9 mouse cellular contexts compared by ENCODE assay signal in genomic region chr13:112114741-112115201, GRCm38 (mm10).
A peak's percentile ranks its signal among the peaks of the same experiment; 100 is the strongest.
DNase-seq lines count a peak whose midpoint lies in the region; ATAC-seq and TF ChIP-seq lines count a peak whose summit lies in the region.
"Had no signal": no experiment of that assay in that cellular context is flagged by ENCODE, and none has a peak within 500 bp of the region (broad histone marks: within the 10 kb centered on the region; RNA-seq: fewer than 3 reads in every experiment).

No protein-coding gene starts in this region.

- peaks cover 7% of the 10 kb centered on the region; the same call in 1 of the 2 replicates for H3K4me1 ChIP-seq in hindbrain, postnatal 0 days (ENCODE audit: insufficient read depth, low read length)
- no peaks in the 10 kb centered on the region for H3K4me1 ChIP-seq in hindbrain, embryonic 11.5 days (replicated peaks; ENCODE audit: control insufficient read depth, insufficient read depth, low read length)
- peaks cover 4% of the 10 kb centered on the region; the same call in 1 of the 2 replicates for H3K4me1 ChIP-seq in hindbrain, embryonic 13.5 days (replicated peaks)

- no peak for DNase-seq in hindbrain, postnatal 0 days (ENCODE audit: low spot score)
- DNase-seq in hindbrain, embryonic 11.5 days (ENCODE audit: low spot score) = no peak
- peak; percentile 5 for DNase-seq in 3134 (ENCODE audit: extremely low read depth, insufficient read length, low spot score)
- DNase-seq in kidney, postnatal 4 days = peak; percentile 29 to 43
- DNase-seq in spleen, postnatal 36 days (ENCODE audit: low spot score in 2 of 2) = no peak
- no peak for DNase-seq in thymus, postnatal 4 days

- WGBS in hindbrain, postnatal 0 days = 68% methylated on average over 7 of the region's 7 CpGs
- WGBS in hindbrain, embryonic 11.5 days = 81% methylated on average over 7 of the region's 7 CpGs
- 84% methylated on average over 7 of the region's 7 CpGs for WGBS in hindbrain, embryonic 13.5 days

- no peak overlapping the region for H3K27ac ChIP-seq in hindbrain, postnatal 0 days
- H3K27ac ChIP-seq in hindbrain, embryonic 11.5 days (ENCODE audit: low read depth, low read length) = no peak overlapping the region
- H3K27ac ChIP-seq in hindbrain, embryonic 13.5 days = no peak overlapping the region
- H3K27ac ChIP-seq: midbrain, embryonic 12.5 days had no signal

- no peaks in the 10 kb centered on the region for H3K9me3 ChIP-seq in hindbrain, postnatal 0 days (ENCODE audit: low read length)
- no peaks in the 10 kb centered on the region for H3K9me3 ChIP-seq in hindbrain, embryonic 11.5 days (ENCODE audit: control insufficient read depth, low read length)
- no peaks in the 10 kb centered on the region for H3K9me3 ChIP-seq in hindbrain, embryonic 13.5 days
- H3K9me3 ChIP-seq: midbrain, embryonic 12.5 days had no signal

- H3K36me3 ChIP-seq in hindbrain, postnatal 0 days (ENCODE audit: insufficient read depth, low read length) = no peaks in the 10 kb centered on the region
- no peaks in the 10 kb centered on the region for H3K36me3 ChIP-seq in hindbrain, embryonic 11.5 days (ENCODE audit: control insufficient read depth, insufficient read depth, low read length)
- no peaks in the 10 kb centered on the region for H3K36me3 ChIP-seq in hindbrain, embryonic 13.5 days
- H3K36me3 ChIP-seq: midbrain, embryonic 12.5 days had no signal

- ATAC-seq in hindbrain, postnatal 0 days = no peak
- no peak for ATAC-seq in hindbrain, embryonic 11.5 days (ENCODE audit: low FRiP score)
- peak; percentile 49; the same call in 1 of the 2 replicates for ATAC-seq in erythroid progenitor cell, adult 5-6 weeks (replicated peaks; ENCODE audit: low FRiP score, poor library complexity, severe bottlenecking)
- no peak for ATAC-seq in hindbrain, embryonic 13.5 days (ENCODE audit: low FRiP score)

- TF ChIP-seq CTCF in hindbrain, postnatal 0 days (IDR thresholded peaks at IDR 0.05; ENCODE audit: low read depth) = peak; percentile 15; the same call in 1 of the 2 replicates

- no peak overlapping the region for H3K4me3 ChIP-seq in hindbrain, postnatal 0 days (ENCODE audit: low read length)
- H3K4me3 ChIP-seq in hindbrain, embryonic 11.5 days (ENCODE audit: low read depth, low read length) = no peak overlapping the region
- no peak overlapping the region for H3K4me3 ChIP-seq in hindbrain, embryonic 13.5 days
- H3K4me3 ChIP-seq: midbrain, embryonic 12.5 days had no signal

- H3K4me2 ChIP-seq in hindbrain, postnatal 0 days (ENCODE audit: low read depth, low read length) = no peak overlapping the region
- no peak overlapping the region for H3K4me2 ChIP-seq in hindbrain, embryonic 11.5 days (replicated peaks; ENCODE audit: low read depth, low read length)
- H3K4me2 ChIP-seq in hindbrain, embryonic 13.5 days = no peak overlapping the region
- H3K4me2 ChIP-seq: midbrain, embryonic 12.5 days had no signal

- H3K9ac ChIP-seq in hindbrain, postnatal 0 days (replicated peaks; ENCODE audit: low read length) = no peak overlapping the region
- no peak overlapping the region for H3K9ac ChIP-seq in hindbrain, embryonic 11.5 days (ENCODE audit: low read depth, low read length)
- H3K9ac ChIP-seq in hindbrain, embryonic 13.5 days = no peak overlapping the region
- H3K9ac ChIP-seq: midbrain, embryonic 12.5 days had no signal

- H3K27me3 ChIP-seq in hindbrain, postnatal 0 days (ENCODE audit: insufficient read depth, low read length) = no peaks in the 10 kb centered on the region
- H3K27me3 ChIP-seq in hindbrain, embryonic 11.5 days (ENCODE audit: control insufficient read depth, insufficient read depth, low read length) = no peaks in the 10 kb centered on the region
- no peaks in the 10 kb centered on the region for H3K27me3 ChIP-seq in hindbrain, embryonic 13.5 days
- H3K27me3 ChIP-seq: midbrain, embryonic 12.5 days had no signal

Comparison
In these comparisons a context has a peak if more than half of its experiments do, and no peak if none do; other contexts are left out.
1. DNase-seq: peak in 3134 (single experiment) and kidney, postnatal 4 days (2 of 2); none in hindbrain, postnatal 0 days (single experiment), hindbrain, embryonic 11.5 days (single experiment), spleen, postnatal 36 days (0 of 2) and thymus, postnatal 4 days (single experiment).